Mouse (Mus musculus) hindbrain, embryonic 12.5 days (tissue): Measurements from ENCODE around the gene Oxtr. TPM values are rescaled to one million over a fixed set of nuclear protein-coding genes. Genes with fewer than 3 reads are reported as not detected.

Experiments
- ATAC-seq: fragments of 200-750 bp; cut with Nextera tagmentation; 2 replicates; pipeline ENCODE4 v1.8.0; 2017; ENCODE audit warnings: moderate TSS enrichment; ENCODE audit not compliant: low FRiP score
- H3K27ac ChIP-seq: fragments of 300-500 bp; sonication (generic); 2 replicates; pipeline ENCODE4 v1.5.1; 2016; ENCODE audit warnings: mild to moderate bottlenecking
- H3K27me3 ChIP-seq: fragments of 300-500 bp; sonication (generic); 2 replicates; pipeline ENCODE4 v1.6.1; 2016; ENCODE audit warnings: mild to moderate bottlenecking
- H3K36me3 ChIP-seq: fragments of 300-500 bp; sonication (generic); 2 replicates; pipeline ENCODE4 v1.6.1; 2016; ENCODE audit warnings: mild to moderate bottlenecking
- H3K4me1 ChIP-seq: fragments of 300-500 bp; sonication (generic); 2 replicates; pipeline ENCODE4 v1.6.1; 2016
- H3K4me2 ChIP-seq: fragments of 300-500 bp; sonication (generic); replicated peaks from 2 replicates; pipeline ENCODE4 v1.6.1; 2016; ENCODE audit warnings: mild to moderate bottlenecking
- H3K4me3 ChIP-seq: fragments of 300-500 bp; sonication (generic); 2 replicates; pipeline ENCODE4 v1.5.1; 2016; ENCODE audit warnings: mild to moderate bottlenecking
- H3K9ac ChIP-seq: fragments of 300-500 bp; sonication (generic); 2 replicates; pipeline ENCODE4 v1.6.1; 2016; ENCODE audit warnings: mild to moderate bottlenecking, moderate library complexity
- H3K9me3 ChIP-seq: fragments of 300-500 bp; sonication (generic); replicated peaks from 2 replicates; pipeline ENCODE4 v1.6.1; 2016; ENCODE audit warnings: mild to moderate bottlenecking
- WGBS: fragments of 180-500 bp; shearing (Covaris S2); methylation state at CpG from one replicate; pipeline ENCODE4 v1.1.7; 2016; 5-methylcytosine and 5-hydroxymethylcytosine counted together
- polyA plus RNA-seq: library from polyadenylated mRNA; unstranded; fragments of >200 nt; fragmentation: Nextera tagmentation; extraction: Ambion mirVana; gene quantifications from 2 replicates; pipeline ENCODE4 v1.2.1, GENCODE M21; 2016

Oxtr gene
- polyA plus RNA-seq = 0.54 and 0.70 TPM in 2 replicates

- H3K9me3 ChIP-seq = no peaks in the 10 kb centered on the region
These were observed at the start of gene Oxtr for GRCm38 (mm10) chr6:112489910-112490559. TSS of gene Oxtr (minus strand) at chr6:112489943.

GRCm38 (mm10) chr6:112525434-112525833 is 35.7 kb upstream of the Oxtr start:
- WGBS = 66% methylated on average over 5 of the region's 5 CpGs
- H3K4me1 ChIP-seq = no peaks in the 10 kb centered on the region
- no peaks in the 10 kb centered on the region for H3K36me3 ChIP-seq
- H3K4me2 ChIP-seq = no peak overlapping the region
- no peaks in the 10 kb centered on the region for H3K9me3 ChIP-seq
- no peak for ATAC-seq
- H3K27me3 ChIP-seq = peaks cover 33% of the 10 kb centered on the region
- no peak overlapping the region for H3K4me3 ChIP-seq
- H3K9ac ChIP-seq = no peak overlapping the region
- H3K27ac ChIP-seq = no peak overlapping the region

More at GRCm38 (mm10) chr6:112489910-112490559, at the start of gene Oxtr:
- peak within 1 kb of the TSS; percentile 42 for H3K9ac ChIP-seq
- peak; percentile 5; the same call in 1 of the 2 replicates for ATAC-seq
- peak within 1 kb of the TSS; percentile 64 for H3K4me2 ChIP-seq
- peak within 1 kb of the TSS; percentile 31 for H3K4me3 ChIP-seq
- H3K27me3 ChIP-seq = peaks cover 69% of the 10 kb centered on the region
- H3K4me1 ChIP-seq = peaks cover 22% of the 10 kb centered on the region
- WGBS = 11% methylated on average over 22 of the region's 24 CpGs
- H3K36me3 ChIP-seq = no peaks in the 10 kb centered on the region
- no peak within 1 kb of the TSS for H3K27ac ChIP-seq

DNA sequence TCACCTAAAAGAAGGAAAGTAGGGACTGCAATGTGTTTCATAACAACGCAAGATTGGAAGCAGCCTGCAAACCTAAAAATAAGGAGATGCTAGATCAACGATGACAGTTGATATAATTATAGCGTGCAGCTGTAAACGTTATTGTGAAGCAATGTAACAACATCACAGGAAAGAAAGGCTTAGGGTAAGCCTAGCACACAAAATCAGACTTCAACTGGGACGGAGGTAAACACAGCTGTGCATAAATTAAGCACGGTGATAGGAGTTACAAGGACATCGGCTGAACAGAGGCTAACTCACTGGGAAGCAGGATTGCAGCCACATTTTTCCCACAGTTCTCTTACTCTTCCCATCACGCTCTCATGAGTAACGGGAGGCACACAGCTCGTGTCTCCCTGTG is 34.7 kb upstream of the Oxtr start:
- H3K36me3 ChIP-seq = no peaks in the 10 kb centered on the region
- H3K4me1 ChIP-seq = no peaks in the 10 kb centered on the region
- no peaks in the 10 kb centered on the region for H3K9me3 ChIP-seq
- ATAC-seq = no peak
- no peak overlapping the region for H3K4me2 ChIP-seq
- WGBS = 71% methylated on average over 10 of the region's 10 CpGs
- H3K27me3 ChIP-seq = peaks cover 42% of the 10 kb centered on the region
- H3K4me3 ChIP-seq = no peak overlapping the region
- no peak overlapping the region for H3K27ac ChIP-seq
- H3K9ac ChIP-seq = no peak overlapping the region

DNA sequence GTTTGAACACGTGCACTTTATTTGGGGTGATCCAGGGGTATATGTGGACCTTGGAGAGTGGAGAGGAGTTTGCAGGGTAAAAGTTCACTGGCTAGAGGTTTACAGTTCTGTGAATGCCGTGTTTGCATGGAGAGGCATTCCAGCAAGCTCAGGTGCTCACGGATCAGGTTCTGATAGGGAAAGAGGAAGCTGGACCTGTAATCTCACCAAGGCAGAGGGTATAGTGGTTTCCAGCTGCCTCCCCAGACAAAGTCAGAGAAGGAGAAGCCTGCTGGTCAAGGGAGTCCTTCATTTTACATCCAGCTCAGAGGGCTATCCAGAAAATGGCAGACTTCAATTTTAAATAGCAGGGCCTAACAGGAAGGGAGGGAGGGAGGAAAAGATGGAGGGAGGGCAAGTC is 28.2 kb upstream of the Oxtr start:
- Histone ChIP-seq H3K4me2 (no peak overlapping the region), H3K4me3 (no peak overlapping the region), H3K9me3 (no peaks in the 10 kb centered on the region), H3K36me3 (no peaks in the 10 kb centered on the region), H3K27me3 (peaks cover 76% of the 10 kb centered on the region), H3K9ac (no peak overlapping the region), H3K27ac (no peak overlapping the region), H3K4me1 (peaks cover 7% of the 10 kb centered on the region)
- WGBS = 82% methylated on average over 3 of the region's 3 CpGs
- no peak for ATAC-seq

- WGBS = 72% methylated on average over 3 of the region's 3 CpGs
- H3K27me3 ChIP-seq = peaks cover 76% of the 10 kb centered on the region
These were observed 27.8 kb upstream of the Oxtr start for GRCm38 (mm10) chr6:112517572-112517971.

DNA sequence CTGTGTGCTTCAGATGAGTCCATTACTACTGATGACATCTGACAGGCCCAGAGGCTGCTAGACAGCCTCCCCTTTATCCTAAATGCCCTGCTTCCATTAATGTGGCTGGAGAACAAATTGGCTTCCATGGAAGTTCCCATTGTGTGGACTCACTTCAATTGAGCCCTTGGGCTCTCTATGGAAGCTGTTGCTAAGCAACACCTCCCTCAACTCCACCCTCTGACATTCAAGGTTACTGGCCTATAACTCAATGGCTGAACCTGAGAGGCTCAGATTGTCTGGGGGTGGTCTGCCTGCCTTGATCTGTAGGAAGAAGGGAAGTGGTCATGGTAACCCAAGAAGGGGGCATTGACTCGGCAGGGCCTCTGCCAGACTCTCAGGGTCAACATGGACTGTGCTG is 26.8 kb upstream of the Oxtr start:
- peak; percentile 66 for ATAC-seq
- 14% methylated on average over 1 of the region's 1 CpGs for WGBS
- Histone ChIP-seq H3K9ac (no peak overlapping the region), H3K4me2 (no peak overlapping the region), H3K4me1 (peaks cover 7% of the 10 kb centered on the region), H3K9me3 (no peaks in the 10 kb centered on the region), H3K4me3 (no peak overlapping the region), H3K27ac (no peak overlapping the region), H3K27me3 (peaks cover 77% of the 10 kb centered on the region), H3K36me3 (no peaks in the 10 kb centered on the region)

More at GRCm38 (mm10) chr6:112517572-112517971, 27.8 kb upstream of the Oxtr start:
- H3K9ac ChIP-seq = no peak overlapping the region
- H3K9me3 ChIP-seq = no peaks in the 10 kb centered on the region
- H3K4me2 ChIP-seq = no peak overlapping the region
- H3K36me3 ChIP-seq = no peaks in the 10 kb centered on the region
- no peak overlapping the region for H3K4me3 ChIP-seq
- ATAC-seq = no peak
- peaks cover 7% of the 10 kb centered on the region for H3K4me1 ChIP-seq
- no peak overlapping the region for H3K27ac ChIP-seq

- 91% methylated on average over 6 of the region's 6 CpGs for WGBS
- Histone ChIP-seq H3K4me3 (no peak overlapping the region), H3K27ac (no peak overlapping the region), H3K36me3 (no peaks in the 10 kb centered on the region), H3K4me2 (no peak overlapping the region), H3K4me1 (peaks cover 14% of the 10 kb centered on the region), H3K9me3 (no peaks in the 10 kb centered on the region), H3K27me3 (peaks cover 75% of the 10 kb centered on the region), H3K9ac (no peak overlapping the region)
- ATAC-seq = no peak
These were observed 24.8 kb upstream of the Oxtr start for GRCm38 (mm10) chr6:112514591-112514990.

- Histone ChIP-seq H3K27ac (no peak overlapping the region), H3K27me3 (peaks cover 57% of the 10 kb centered on the region)
- WGBS = 23% methylated on average over 4 of the region's 4 CpGs
These were observed 20.6 kb upstream of the Oxtr start for GRCm38 (mm10) chr6:112510346-112510745.

GRCm38 (mm10) chr6:112509590-112510131 is 19.9 kb upstream of the Oxtr start:
- Histone ChIP-seq H3K27ac (no peak overlapping the region), H3K36me3 (no peaks in the 10 kb centered on the region), H3K4me1 (peaks cover 7% of the 10 kb centered on the region; the same call in 1 of the 2 replicates), H3K9ac (no peak overlapping the region), H3K4me3 (no peak overlapping the region), H3K27me3 (peaks cover 52% of the 10 kb centered on the region), H3K9me3 (no peaks in the 10 kb centered on the region), H3K4me2 (no peak overlapping the region)
- no peak for ATAC-seq
- WGBS = 56% methylated on average over 2 of the region's 2 CpGs

More at GRCm38 (mm10) chr6:112510346-112510745, 20.6 kb upstream of the Oxtr start:
- no peak overlapping the region for H3K4me3 ChIP-seq
- H3K4me1 ChIP-seq = peaks cover 7% of the 10 kb centered on the region; the same call in 1 of the 2 replicates
- no peaks in the 10 kb centered on the region for H3K36me3 ChIP-seq
- H3K4me2 ChIP-seq = no peak overlapping the region
- no peak for ATAC-seq
- H3K9me3 ChIP-seq = no peaks in the 10 kb centered on the region
- H3K9ac ChIP-seq = no peak overlapping the region

DNA sequence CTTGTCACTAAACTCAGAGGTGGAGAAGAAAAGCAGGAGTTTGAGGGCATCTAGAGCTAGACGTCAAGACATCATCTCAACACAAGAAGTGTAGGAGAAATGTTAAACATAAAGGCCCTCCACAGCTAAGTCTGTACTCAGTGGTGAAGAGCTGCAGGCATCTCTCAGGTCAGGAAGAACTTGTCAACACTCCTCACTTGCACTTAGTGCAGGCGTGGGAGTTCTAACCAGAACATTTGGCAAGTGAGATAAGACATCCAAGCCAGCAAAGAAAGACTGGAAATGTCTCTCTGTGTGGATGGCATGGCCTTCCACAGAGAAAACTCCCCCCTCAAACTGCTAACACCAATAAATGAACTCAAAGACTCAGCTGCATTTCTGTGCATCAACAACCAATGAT is 17.9 kb upstream of the Oxtr start:
- no peaks in the 10 kb centered on the region for H3K36me3 ChIP-seq
- 78% methylated on average over 2 of the region's 2 CpGs for WGBS
- H3K9me3 ChIP-seq = no peaks in the 10 kb centered on the region
- no peak for ATAC-seq
- no peak overlapping the region for H3K4me3 ChIP-seq
- peaks cover 7% of the 10 kb centered on the region; the same call in 1 of the 2 replicates for H3K4me1 ChIP-seq
- H3K27me3 ChIP-seq = peaks cover 32% of the 10 kb centered on the region
- H3K9ac ChIP-seq = no peak overlapping the region
- no peak overlapping the region for H3K27ac ChIP-seq
- H3K4me2 ChIP-seq = no peak overlapping the region

GRCm38 (mm10) chr6:112501156-112501555 is 11.4 kb upstream of the Oxtr start:
- Histone ChIP-seq H3K36me3 (no peaks in the 10 kb centered on the region), H3K4me1 (no peaks in the 10 kb centered on the region), H3K9ac (no peak overlapping the region), H3K4me3 (no peak overlapping the region), H3K9me3 (no peaks in the 10 kb centered on the region), H3K4me2 (no peak overlapping the region), H3K27me3 (no peaks in the 10 kb centered on the region), H3K27ac (no peak overlapping the region)
- 75% methylated on average over 2 of the region's 2 CpGs for WGBS
- no peak for ATAC-seq

GRCm38 (mm10) chr6:112499456-112499855 is 9.7 kb upstream of the Oxtr start:
- H3K4me2 ChIP-seq = no peak overlapping the region
- no peak overlapping the region for H3K9ac ChIP-seq
- WGBS = 82% methylated on average over 2 of the region's 2 CpGs
- H3K4me3 ChIP-seq = no peak overlapping the region
- peaks cover 3% of the 10 kb centered on the region; the same call in 1 of the 2 replicates for H3K27me3 ChIP-seq
- H3K36me3 ChIP-seq = no peaks in the 10 kb centered on the region
- ATAC-seq = no peak
- peaks cover 1% of the 10 kb centered on the region; the same call in 1 of the 2 replicates for H3K4me1 ChIP-seq
- H3K9me3 ChIP-seq = no peaks in the 10 kb centered on the region
- H3K27ac ChIP-seq = no peak overlapping the region

DNA sequence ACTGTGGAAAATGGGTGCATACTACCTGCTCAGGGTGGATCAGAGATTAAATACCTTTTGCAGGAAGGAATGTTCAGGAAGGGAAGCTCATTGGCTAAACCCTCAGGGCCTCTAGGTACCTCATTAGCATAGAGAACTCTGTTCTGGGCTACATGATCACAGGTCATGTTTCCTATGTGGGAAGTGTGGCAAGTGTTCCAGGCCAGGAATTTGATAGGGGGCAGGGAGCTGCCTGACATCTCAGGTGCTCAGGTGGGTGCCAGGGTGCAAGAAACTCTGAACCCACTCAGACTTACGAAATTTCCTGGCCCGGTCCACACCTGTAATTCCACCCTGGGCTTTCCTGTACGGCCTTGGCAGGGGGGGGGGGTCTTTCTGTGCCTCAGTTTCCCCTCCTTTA is 9.0 kb upstream of the Oxtr start:
- Histone ChIP-seq H3K27ac (no peak overlapping the region), H3K9me3 (no peaks in the 10 kb centered on the region), H3K4me3 (no peak overlapping the region), H3K36me3 (no peaks in the 10 kb centered on the region), H3K4me2 (no peak overlapping the region), H3K27me3 (peaks cover 3% of the 10 kb centered on the region; the same call in 1 of the 2 replicates), H3K9ac (no peak overlapping the region), H3K4me1 (peaks cover 3% of the 10 kb centered on the region; the same call in 1 of the 2 replicates)
- ATAC-seq = no peak
- WGBS = 98% methylated on average over 3 of the region's 3 CpGs
